Mouse (Mus musculus) adrenal gland, postnatal 10 days (tissue): Measurements from ENCODE around the gene 4930568D16Rik. TPM values are rescaled to one million over a fixed set of nuclear protein-coding genes. Genes with fewer than 3 reads are reported as not detected.
A peak's percentile ranks its signal among the peaks of the same experiment; 100 is the strongest.

Experiments
- DNase-seq: peaks from one replicate; pipeline ENCODE4 v3.0.0; 2021; ENCODE audit warnings: mixed read lengths
- long read RNA-seq, 2 experiments: library from polyadenylated mRNA; stranded (forward); transcript quantifications; one replicate each; pipeline ENCODE4 v2.0.0; 2021
- total RNA-seq, 2 experiments: library from RNA; stranded (reverse); gene quantifications; 2 replicates each; pipeline ENCODE4 v1.2.3; 2021

The 4930568D16Rik gene
- total RNA-seq, result not detected
- long read RNA-seq, experiment 1, result 0 reads
- long read RNA-seq, experiment 2, result 0 reads

DNA sequence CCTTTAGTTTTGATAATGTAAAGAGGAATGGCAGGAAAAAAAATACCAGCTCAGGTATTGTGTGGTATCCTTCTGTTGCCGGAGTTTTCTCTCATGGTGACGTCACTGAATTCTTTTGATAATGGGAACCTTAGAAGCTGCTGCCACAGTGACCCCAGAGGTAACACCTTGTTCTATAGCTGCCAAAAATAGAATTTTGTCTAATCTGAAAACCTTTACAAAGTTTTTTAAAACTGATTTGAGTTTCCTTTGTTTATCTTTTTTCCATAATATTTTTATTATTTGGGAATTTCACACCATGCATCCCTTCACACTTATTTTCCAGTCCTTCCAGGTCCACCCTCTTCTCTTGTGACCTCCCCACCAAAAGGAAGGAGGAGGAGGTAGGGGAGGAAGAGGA is at the start of gene 4930568D16Rik:
4930568D16Rik (minus strand) TSS at position 101 of the 400 bp plus-strand sequence.
- DNase-seq, result no peak

DNA sequence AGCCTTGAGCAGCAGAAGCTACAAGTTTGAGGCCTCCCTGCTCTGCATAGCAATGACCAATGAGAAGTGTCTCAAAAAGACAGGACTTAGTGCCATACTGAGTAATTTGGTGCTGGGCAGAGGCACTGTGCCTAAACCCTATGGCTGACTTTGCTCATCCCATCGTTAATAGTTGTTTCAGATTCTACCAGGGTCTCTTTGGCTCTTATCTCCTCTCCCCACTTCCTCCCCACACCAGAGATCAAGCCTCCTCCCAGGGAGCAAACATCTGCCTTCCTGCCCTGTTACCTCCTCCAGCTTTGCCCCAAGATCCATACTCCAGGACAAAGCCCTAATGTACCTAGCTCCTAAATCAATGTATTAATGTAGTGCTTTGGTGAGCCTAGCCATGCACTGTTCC is 49.7 kb upstream of the 4930568D16Rik start:
- DNase-seq, result no peak

DNA sequence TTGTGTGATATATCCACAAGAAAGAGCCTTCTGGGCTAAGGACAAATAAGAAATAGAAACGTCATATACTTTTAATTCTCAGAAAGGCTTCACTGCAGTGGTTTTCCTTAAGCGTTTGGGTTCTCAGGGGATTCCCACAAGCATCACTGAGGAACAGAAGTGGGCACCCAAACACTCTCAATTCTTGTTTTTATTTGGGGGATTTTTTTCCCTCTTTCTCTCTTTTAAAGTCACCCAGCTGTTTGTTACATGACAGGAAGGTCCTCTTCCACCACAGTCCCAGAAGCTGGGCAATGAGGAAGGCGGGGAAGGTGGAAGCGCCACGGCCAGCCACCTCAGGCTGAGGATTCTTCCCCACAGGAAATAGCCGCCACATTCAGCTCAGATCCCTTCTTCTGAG is 48.9 kb upstream of the 4930568D16Rik start:
- DNase-seq, result no peak

DNA sequence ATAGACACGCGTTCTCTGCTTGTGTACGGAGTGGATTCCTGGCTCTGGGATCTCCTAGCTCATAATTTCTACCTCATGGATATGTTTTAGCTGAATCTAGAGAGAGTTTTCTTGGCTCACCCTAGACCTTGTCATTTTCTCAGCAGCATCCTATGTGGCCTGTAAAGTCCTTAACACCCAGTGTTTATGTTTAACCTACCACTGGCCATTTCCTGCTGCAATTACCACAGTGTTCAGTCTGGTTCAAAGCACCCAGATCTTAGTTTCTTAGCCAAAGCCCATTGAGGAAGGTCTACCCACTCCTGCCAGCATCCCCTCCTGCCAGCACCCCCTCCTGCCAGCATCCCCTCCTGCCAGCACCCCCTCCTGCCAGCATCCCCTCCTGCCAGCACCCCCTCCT is 45.3 kb upstream of the 4930568D16Rik start:
- no peak for DNase-seq

DNA sequence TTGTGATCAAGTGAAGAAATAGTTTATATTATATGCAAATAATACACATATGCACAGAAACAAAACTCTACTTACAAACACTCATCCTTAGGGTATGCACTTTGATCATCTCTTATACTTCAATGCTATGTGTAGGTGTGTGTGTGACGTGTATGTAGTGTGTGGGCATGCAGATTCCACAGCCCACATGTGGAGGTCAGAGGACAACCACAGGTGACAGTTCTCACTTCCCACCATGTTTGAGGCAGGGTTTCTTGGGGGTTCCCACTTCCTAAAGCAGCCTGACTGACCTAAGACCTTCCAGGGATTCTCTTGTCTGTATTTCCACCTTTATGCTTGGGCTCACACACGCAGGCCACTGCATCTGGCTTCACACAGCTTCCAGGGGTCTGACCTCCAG is 44.7 kb upstream of the 4930568D16Rik start:
- no peak for DNase-seq

DNA sequence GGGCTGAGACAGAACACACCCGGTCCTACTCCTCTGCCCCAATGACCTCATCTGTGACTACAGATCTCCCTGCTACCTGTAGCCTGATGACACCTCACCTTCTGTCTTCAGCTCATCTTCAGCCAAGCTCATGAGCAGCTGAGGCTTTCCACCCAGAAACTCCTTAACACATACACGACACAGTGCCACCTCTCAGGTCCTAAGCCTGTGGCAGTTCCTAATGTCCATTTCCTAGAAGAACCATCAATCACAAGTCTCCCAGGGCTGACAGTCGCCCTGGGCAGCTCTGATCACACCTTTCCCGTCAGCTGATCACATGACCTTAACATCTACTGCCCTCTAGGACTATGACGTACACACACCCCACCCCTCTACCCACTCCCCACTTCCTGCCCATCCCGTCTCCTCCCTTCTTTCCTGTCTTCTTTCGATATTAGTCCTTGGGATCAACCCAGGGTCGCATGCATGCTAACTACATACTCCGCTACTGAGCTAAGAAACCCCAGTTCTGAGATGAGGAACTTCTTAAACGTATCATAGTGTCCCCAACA is 44.2 kb upstream of the 4930568D16Rik start:
- DNase-seq, result no peak

DNA sequence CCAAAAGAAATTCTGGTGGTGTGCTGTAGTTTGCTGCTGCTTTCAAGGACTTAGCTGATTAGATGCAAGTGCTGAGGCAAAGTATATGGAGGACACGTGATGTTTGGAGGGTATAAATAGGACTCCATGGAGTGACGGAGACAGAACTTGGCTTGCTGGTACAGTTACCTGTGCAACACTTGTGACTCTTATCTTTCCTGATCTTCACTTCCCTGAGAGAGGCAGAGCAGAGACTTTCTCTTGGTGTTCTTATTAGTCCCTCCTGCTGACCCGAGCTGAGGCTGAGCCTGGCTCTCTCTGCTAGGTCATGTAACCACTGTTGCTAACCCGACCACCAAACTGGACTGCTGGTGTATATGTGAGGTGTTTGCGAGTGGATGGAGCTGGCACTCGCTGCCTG is 41.9 kb upstream of the 4930568D16Rik start:
- DNase-seq, result no peak

DNA sequence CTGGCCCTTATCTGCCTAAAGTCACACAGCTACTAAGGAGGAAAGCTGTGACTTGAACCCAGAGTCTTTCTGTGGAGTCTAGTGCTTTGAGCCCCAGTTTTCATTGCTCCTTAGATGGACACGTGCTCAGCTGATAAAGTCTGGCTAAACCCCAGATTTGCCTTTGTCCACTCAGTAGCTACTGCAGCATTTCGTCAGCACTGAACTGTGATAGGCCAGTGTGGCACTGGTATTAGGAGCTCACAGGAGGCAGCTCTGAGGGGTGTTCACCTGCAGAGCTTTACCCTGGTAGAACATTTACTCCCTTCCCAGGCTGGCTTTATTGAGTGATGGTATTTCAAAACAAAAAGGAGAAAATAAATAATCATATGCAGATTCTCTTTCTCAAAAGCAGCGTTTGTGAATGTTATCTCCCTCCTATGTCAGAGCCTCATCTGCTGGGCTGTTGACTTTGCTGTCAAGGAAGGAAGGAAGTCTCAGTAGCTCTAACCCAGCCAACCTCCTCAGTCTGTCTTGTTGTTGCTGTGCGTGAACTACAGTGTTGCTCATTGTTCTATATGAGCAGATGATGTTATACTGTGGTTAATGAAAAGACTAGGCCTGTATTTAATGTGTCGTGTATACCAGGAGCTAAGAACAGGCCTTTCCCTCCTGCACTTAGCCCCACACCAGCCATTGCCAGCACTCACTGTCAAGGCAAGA is 41.0 kb upstream of the 4930568D16Rik start:
- DNase-seq, result no peak

DNA sequence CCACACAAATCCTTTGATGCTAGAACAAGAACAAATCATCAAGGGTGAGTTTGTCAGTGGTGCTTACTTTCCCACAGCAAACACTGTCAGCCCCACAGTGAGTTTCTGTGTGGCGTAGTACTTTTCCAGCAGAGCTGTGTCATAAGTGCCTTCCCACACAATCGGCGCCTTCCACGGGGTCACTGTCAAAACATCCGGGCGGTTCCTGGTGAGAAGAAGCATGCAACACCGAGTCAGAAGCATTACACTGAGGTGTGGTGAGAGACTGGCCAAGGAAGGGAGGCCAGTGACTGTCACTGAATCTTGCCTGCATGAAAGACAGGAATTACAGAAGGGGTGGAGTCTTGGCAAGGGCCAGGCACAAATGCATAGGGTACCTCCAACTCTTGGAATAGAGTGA is 40.3 kb upstream of the 4930568D16Rik start:
- no peak for DNase-seq

DNA sequence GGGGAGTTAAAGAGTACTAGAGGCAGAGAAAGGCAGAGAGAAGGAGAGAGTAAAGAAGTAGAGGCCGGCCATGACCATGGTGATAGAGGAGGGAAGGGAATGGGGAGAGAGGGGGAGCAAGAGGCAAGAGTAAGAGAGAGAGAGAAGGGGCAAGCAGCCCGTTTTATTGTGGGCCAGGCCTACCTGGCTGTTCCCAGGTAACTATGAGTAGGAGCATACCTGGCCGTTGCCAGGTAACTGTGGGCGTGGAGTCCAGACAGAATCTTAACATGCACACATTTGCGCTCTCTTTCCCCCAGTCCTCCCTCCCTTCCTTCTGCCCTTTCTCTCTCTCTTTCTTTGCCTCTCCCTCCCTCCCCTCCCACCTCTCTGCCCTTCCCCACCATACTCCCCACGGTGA is 39.7 kb upstream of the 4930568D16Rik start:
- DNase-seq, result no peak

DNA sequence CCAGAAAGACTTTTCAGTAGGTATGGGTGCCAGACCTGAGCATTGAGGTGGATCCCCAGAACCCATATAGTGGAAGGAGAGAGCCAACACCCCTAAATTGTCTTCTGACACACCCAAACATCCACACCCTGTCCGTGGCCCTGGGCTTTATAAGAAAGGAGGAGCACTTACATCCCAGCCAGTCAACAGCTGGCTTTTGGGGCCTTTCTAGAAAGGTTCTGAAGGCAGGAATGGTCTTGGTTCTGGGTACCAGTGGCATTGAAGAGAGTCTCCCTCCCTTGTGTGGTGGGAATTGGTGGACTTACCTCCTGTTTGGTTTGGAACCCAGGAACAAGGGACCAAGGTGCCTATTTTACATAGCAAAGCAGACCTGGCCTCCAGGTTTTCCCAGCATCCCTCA is 39.1 kb upstream of the 4930568D16Rik start:
- DNase-seq, result no peak

DNA sequence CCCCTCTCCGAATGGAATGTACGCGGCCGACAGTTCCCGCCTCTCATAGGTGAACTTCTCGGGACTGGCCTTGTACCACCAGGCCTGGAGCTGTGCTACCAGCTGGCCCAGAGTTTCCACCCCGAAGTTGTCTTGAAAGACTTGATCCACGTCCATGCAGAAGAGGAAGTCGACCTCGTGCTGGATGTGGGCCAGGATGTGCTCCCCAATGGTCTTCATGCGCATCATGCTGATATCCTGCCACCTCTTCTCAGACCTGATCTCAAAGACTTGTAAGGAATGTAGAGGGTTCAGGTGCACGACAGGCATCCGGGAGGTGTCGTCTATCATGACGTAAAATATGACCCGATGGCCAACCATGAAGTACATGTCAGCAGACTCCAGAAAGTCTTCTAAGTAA is 34.9 kb upstream of the 4930568D16Rik start:
- no peak for DNase-seq

DNA sequence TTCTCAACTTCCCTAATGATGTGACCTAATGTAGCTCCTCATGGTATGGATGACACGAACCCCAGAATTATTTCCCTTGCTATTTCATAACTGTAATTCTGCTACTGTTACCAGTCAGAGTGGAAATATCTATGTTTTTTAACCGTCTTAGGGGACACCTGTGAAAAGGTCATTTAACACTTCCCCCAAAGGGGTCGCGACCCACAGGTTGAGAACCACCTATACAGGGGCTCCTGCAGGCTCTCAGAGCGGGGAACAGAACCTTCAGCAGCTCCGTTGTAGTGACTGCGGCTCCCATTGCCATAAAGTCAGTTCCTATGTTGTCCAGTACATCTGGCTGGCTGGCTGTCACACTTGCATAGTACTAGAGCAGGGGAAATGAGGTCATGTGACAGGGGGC is 33.2 kb upstream of the 4930568D16Rik start:
- DNase-seq, result no peak

DNA sequence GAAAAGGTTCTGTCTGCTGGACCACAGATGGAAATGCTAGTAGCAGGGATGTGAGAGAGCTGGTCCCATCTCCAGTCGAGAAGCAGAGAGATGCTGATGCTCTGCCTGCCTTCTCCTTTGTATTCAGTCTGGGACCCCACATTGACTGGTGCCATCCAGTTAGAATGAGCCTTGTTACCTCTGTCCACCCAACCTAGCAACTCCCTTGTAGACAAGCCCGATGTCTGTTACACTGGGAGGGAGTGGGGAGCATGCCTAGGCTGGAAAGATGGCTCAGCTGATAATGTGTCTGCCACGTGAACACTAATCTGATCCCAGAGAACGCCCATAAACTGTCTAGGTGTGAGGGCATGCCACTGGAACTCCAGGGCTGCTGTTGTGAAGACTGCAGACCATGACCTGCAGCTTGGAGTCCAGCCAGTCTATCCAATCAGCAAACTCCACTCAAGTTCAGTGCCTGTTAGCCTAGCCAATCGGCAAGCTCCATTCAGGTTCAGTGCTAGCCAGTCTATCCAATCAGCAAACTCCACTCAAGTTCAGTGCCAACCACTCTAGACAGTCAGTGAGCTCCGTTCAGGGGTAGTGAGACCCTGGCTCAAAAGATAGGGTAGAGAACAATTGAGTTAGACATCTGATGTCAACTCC is 30.8 kb upstream of the 4930568D16Rik start:
- no peak for DNase-seq

DNA sequence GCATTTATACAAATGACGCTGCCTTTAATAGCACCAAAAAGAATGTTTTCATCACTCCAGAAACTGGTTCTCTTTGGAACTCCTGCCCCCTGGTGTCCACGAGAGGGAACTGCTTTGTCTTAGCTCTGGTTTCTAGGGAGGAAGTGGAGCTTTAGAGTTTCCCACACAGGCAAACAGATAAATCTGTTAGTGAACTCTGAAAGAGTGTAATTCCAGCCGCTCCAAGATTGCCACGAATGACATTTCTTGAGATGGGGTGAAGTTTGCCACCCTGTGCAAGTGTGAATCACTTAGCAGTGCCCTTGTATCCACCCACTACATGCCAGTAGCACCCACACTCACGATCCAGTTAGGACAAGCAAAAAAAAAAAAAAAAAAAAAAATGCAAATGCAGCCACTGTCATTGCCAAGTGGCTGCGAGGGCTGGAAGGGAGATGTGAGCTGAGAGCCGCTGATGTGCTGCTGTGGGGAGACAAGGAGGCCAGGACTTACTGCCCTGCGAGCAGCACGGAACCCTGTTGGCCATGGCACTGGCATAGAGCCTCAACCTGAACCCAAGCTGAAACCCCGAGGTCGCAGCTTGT is 30.2 kb upstream of the 4930568D16Rik start:
- peak; percentile 77 for DNase-seq

DNA sequence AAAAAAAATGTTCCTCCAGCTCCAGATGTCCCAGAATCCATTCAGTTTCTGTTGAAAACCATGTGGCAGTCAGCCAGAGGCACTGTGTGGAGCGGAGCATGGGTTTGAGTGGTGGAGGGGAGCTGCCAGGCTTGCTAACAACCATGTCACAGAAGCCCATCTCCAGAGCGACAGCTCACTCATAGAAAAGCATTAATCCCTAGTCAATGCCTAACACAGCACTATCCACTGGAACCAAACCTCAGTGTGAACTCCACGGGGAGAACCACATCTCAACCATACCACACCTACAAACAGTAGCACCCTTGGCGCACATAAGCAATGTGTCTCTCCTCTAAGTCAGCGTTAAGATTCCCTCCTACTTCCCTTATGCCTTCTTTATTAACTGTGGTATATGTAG is 29.6 kb upstream of the 4930568D16Rik start, which contains the start of gene 4930402F06Rik:
4930402F06Rik (minus strand) TSS at position 80 of the 400 bp plus-strand sequence.
- DNase-seq, result no peak

DNA sequence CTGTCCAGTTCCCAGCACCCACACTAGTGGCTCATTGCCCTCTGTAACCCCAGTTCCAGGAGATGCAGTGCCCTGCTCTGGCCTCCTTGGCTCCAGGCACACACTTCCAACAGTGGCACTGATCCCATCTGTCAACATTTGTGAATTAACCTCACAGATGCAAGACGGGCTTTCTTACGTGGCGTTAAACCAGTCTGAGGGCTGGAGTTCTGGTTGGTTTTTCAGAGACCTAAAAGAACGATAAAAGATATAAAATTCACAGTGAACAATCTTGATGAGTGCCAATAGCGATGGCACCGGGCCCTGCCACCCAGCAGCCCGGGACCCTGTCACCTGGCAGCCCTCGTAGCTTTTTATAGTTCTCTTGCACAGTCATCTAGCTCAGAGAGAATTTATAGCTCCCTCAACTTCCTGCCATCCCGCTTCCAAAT is 17.9 kb upstream of the 4930568D16Rik start:
- peak; percentile 46 for DNase-seq

DNA sequence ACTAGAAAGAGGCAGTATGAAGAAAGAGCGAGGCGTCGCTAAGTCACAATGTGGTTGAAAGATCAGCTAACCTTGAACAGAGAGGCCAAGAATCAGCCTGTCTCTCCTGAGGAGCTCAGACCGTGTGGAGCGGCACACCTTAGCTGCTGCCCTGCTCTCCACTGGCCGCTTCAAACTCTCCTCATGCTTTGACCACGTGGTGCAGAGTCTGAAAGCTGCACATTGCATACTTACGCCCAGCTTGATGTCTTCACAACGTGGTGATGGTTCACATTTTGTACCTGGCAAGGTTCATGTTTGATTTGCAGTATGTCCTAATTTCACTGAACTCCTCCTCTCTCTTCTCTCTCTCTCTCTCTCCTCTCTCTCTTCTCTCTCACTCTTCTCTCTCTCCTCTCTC is 11.8 kb upstream of the 4930568D16Rik start:
- no peak for DNase-seq

DNA sequence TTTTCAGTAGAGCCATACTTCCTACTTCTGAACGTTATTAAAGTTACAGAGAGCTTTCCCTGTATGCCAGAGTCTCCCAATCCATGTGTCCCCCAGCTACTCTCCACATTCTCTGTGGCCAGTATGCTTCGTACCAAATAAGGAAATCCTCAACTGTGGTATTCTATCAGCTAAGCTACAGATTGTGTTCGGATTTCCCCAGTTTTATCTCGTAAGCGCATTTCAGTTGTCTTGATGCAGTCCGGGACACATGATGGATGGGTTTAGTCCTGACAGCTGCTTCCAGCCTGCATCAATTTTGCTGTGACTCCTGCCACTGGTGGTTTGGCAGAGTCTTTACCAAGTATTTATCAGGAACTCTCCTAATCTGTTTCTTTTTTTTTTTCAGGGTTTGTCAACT is 10.1 kb upstream of the 4930568D16Rik start:
- DNase-seq, result no peak

DNA sequence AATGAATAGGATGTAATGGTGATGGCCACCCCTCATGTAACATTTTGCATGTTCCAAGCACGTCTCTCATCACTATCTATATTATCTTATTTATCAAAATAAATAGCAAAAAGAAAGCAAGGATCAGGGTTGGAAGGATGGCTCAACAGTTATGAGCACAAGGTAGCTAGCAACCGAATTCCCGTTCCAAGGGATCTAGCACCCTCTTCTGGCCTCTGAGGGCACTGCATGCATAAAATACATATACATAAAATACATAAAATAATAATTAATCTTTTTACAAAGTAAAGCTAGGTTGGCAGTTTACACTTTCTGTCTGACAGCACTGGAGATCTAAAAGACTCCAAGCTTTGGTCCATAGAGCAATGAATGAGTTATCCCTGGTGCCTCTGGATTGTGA is 5.5 kb upstream of the 4930568D16Rik start:
- DNase-seq, result peak; percentile 33

DNA sequence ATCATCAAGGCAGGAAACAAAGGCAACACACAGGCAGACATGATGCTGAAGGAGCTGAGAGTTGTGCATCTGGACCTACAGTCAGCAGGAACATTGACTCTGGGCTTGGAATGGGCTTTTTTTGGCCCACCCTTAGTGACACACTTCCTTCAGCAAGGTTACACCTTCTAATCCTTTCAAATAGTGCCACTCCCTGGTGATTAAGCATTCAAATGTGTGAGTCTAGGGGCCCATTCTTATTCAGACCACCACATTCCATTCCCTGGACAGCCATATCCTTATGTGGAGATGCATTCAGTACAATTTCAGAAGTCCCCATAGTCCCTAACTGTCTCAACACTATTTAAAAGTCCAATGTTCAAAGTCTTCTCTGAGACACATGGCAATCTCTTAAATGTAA is 3.2 kb upstream of the 4930568D16Rik start:
- no peak for DNase-seq

DNA sequence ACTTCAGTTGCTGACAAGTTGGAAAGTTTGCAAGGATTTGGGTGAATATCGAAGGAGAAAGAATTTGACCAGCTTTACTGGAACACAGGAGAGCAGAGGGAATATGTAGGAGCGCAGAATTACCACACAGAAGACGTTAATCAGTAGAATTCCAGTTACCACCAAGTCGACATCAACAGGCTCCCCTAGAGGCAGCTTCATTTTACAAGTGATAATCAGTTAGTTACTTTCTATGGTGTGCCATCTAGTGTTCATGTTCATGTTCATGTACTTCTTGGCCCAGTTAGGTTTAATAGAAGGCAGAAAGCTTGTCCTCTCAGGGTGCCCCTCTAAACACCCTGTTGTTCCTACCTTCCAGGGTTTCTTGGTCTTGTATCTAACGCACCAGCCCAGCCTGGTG is 18.3 kb downstream of the 4930568D16Rik start:
- DNase-seq, result no peak

DNA sequence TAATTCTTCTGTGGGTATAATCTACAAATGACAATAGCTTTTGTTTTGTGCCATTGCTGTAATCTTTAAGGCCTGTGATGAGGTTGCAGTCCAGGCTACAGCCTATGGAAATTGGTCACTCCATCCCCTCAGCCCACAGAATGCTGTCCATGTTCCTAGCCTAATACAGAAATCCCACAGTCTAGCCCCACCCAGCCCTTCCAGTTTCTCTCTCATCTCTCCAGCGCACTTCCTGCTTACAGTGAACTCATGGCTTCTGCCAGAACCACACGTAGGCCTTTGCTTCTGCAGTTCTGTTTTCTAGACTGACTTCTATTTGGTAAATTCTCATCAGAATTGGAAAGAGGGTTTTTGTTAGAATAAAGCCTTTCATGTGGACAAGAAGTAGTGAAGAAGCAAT is 21.5 kb downstream of the 4930568D16Rik start:
- no peak for DNase-seq
